Mouse (Mus musculus): ENCODE results near the gene Tcte1. TPM values are rescaled to one million over a fixed set of nuclear protein-coding genes. Genes with fewer than 3 reads are reported as not detected.

Gene Tcte1
- polyA plus RNA-seq (2015; fragmentation: Illumina TruSeq; extraction: RNeasy Lipid Tissue Mini Kit (QIAGEN cat#74804); ENCODE audit: low read depth, low replicate concordance): 1.3 TPM

GRCm38 (mm10) chr17:45523263-45523662, at the start of gene Tcte1:
Gene Tcte1, plus strand, starts transcription at chr17:45523434.

DNA sequence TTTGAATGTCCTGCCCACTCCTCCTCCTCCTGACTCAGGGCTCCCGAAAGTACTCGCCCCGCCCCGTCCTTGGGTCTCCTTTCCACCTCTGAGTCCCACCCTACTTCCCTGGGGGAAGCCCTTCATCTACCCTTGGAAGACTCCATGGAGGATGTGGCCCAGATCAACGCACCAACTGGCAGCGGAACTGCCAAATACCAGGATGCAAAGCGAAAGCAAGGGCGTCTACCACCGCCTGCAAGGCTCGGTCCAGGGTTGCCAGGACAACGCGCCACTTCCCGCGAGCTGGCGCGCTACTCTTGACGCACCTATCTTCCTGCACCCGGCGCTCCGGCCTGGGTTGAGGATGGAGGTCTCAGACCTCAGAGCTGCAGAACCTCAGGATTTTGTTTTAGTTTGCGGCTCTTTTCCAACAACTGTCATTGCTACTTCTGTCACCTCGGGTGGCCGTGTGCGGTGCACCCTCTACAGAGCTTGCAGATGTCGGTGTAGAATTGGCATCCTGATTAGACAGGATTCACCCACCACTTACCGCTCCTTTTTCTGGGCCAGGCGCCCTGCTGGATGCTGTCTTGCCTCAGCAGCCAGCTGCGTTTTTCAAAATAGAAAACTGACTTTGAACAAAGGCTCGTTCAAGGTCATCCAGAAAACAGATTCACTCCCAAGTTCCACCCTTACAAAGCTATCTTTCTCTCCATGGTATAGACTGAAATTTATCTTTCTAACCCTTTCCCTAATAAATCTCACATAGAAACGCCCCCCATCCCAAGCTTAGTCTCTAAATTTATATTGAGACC, 48.4 kb upstream of the Tcte1 start, which contains the start of gene Spats1:
TSS of gene Spats1 (minus strand) at position 747 of the 797 bp plus-strand sequence.

DNA sequence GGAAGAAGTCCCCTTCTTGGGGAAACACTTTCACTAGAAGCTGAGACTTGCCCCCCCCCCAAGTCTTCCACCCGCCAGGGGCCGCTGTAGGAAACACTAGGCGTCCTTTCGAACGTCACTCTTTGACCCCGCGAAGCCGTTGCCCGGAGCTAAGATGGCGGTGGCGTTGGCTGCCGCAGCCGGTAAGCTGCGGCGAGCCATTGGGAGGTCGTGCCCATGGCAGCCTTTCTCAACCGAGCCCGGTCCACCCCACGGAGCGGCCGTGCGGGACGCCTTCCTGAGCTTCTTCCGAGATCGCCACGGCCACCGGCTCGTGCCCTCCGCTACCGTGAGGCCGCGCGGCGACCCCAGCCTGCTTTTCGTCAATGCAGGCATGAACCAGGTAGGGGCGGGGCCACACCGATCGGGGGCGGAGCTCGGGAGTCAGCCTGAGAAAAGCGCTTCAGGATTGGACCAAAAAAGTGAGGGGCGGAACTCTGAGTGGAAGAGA, 16.5 kb upstream of the Tcte1 start, which contains the start of gene Aars2:
TSS of gene Aars2 (plus strand) at position 142 of the 490 bp plus-strand sequence.

DNA sequence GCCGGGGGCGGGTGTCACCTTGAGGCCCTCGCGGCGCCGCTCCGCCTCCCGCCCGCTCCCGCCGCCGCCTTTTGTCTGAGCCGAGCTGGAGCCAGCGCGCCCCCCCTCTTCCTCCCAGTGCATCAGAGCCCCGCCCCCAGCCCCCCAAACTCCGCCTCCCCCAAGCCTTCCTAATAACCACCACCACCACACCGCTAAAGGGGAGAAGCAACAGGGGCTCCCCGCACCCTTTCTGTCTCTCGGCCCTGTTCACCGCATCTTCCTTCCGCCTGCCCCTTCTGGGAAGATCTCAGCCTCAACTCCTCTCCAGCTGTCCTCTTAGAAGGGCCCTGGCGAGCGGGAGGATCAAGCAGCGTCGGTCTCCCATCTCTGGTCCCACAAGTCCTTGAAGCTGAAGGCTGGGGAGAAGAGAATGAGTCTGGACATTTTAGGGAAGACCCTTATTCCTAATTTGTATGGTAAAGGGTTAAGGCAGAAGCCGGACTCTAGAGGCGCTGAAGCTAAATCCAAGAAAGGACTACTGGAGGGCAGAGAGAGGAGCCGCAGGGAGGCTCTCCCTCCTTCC, 26.5 kb downstream of the Tcte1 start, which contains the start of gene Tmem151b:
TSS of gene Tmem151b (minus strand) at position 61 of the 565 bp plus-strand sequence.

DNA sequence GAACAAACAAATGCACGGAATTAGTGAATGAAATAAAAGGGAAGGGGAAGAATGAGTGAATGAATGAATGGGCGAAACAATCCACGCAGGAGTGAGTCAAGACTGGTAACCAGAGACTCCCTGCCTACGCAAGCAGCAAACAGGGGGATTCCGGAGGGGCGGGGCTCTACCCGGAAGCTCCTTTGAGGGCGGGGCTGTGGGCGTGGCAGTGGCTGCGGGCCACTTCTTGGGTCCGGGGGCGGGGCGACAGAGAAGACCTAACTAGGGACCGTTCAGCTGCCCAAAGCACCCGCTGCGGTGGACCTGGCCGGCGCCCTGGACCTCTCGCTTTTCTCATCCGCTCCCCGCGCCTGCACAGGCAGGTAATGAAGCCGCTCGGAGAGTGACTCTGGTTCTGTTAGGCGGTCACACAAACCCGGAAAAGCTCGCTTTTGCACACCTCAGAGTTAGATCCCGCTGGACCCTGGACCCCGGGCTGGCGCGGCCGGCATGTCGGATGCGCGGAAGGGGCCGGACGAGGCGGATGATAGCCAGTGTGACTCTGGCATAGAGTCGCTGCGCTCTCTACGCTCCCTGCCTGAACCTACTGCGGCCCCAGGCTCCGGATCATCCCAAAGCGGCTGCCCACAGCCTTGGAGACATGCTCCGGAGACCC, 32.3 kb downstream of the Tcte1 start, which contains the start of gene Nfkbie:
TSS of gene Nfkbie (plus strand) at position 252 of the 655 bp plus-strand sequence.

DNA sequence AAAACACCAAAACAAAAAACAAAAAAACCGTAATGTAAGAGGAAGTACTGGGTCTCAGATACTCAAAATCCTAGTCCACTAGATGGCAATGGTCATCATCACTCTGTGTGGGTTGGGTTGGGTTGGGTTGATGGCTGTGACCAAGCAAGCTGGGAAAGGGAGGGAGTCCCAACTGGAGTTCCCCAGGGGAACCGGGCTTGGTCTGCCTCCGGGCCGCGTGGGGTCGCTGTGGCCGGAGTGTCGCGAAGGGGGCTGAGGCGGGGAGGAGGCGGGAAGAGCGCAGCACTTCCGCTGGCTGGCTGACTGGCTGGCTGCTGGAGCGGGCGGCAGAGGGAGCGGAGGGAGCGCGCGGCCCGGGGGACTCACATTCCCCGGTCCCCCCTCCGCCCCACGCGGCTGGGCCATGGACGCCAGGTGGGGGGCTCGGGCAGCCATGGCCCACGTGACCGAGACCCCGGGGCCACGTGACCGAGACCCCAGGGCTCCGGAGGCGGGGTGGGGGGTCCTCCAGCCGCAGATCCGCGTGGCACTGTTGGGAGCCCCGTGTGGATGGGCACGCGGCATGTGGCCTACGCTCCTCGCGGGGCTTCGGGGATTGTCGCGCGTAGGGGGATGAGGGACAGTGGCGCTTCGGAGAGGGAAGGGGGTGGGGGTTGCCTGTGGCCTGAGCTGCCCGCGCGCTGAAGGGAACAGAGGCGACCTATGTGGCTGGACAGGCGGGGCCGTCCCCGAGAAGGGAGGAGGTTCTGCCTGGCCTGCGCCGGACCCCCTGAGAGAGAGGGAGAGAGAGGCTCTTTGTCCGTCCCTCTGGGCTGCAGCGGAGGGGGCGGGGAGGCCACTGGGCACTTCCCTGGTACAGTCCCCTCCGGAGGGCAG, 40.7 kb downstream of the Tcte1 start, which contains the start of gene Slc35b2:
TSS of gene Slc35b2 (plus strand) at position 220 of the 876 bp plus-strand sequence.

GRCm38 (mm10) chr17:45573087-45573779, 50.0 kb downstream of the Tcte1 start, which contains the start of gene Hsp90ab1:
Gene Hsp90ab1, minus strand, starts transcription at chr17:45573271.

Other genes starting within 250 kb of the Tcte1 start
- 48.2 TPM for gene Cdc5l, start 89.7 kb upstream of the Tcte1 start, polyA plus RNA-seq (2015; fragmentation: Illumina TruSeq; extraction: RNeasy Lipid Tissue Mini Kit (QIAGEN cat#74804); ENCODE audit: low read depth, low replicate concordance)
- 3.8 TPM for gene Spats1, start 48.0 kb upstream of the Tcte1 start, polyA plus RNA-seq (2015; fragmentation: Illumina TruSeq; extraction: RNeasy Lipid Tissue Mini Kit (QIAGEN cat#74804); ENCODE audit: low read depth, low replicate concordance)
- 18.7 TPM for gene Aars2, start 16.6 kb upstream of the Tcte1 start, polyA plus RNA-seq (2015; fragmentation: Illumina TruSeq; extraction: RNeasy Lipid Tissue Mini Kit (QIAGEN cat#74804); ENCODE audit: low read depth, low replicate concordance)
- gene Tmem151b, start 26.2 kb downstream of the Tcte1 start, polyA plus RNA-seq (2015; fragmentation: Illumina TruSeq; extraction: RNeasy Lipid Tissue Mini Kit (QIAGEN cat#74804); ENCODE audit: low read depth, low replicate concordance): 63.3 TPM
- gene Nfkbie, start 32.3 kb downstream of the Tcte1 start, polyA plus RNA-seq (2015; fragmentation: Illumina TruSeq; extraction: RNeasy Lipid Tissue Mini Kit (QIAGEN cat#74804); ENCODE audit: low read depth, low replicate concordance): 2.3 TPM
- 43.5 TPM for gene Slc35b2, start 40.4 kb downstream of the Tcte1 start, polyA plus RNA-seq (2015; fragmentation: Illumina TruSeq; extraction: RNeasy Lipid Tissue Mini Kit (QIAGEN cat#74804); ENCODE audit: low read depth, low replicate concordance)
- gene Hsp90ab1, start 49.8 kb downstream of the Tcte1 start, polyA plus RNA-seq (2015; fragmentation: Illumina TruSeq; extraction: RNeasy Lipid Tissue Mini Kit (QIAGEN cat#74804); ENCODE audit: low read depth, low replicate concordance): 1,536 TPM
- gene Slc29a1, start 76.2 kb downstream of the Tcte1 start, polyA plus RNA-seq (2015; fragmentation: Illumina TruSeq; extraction: RNeasy Lipid Tissue Mini Kit (QIAGEN cat#74804); ENCODE audit: low read depth, low replicate concordance): 33.4 TPM
- gene Mymx, start 78.7 kb downstream of the Tcte1 start, polyA plus RNA-seq (2015; fragmentation: Illumina TruSeq; extraction: RNeasy Lipid Tissue Mini Kit (QIAGEN cat#74804); ENCODE audit: low read depth, low replicate concordance): not detected
- gene Capn11, start 135.9 kb downstream of the Tcte1 start, polyA plus RNA-seq (2015; fragmentation: Illumina TruSeq; extraction: RNeasy Lipid Tissue Mini Kit (QIAGEN cat#74804); ENCODE audit: low read depth, low replicate concordance): 0.16 TPM
- gene Mrpl14, start 162.9 kb downstream of the Tcte1 start, polyA plus RNA-seq (2015; fragmentation: Illumina TruSeq; extraction: RNeasy Lipid Tissue Mini Kit (QIAGEN cat#74804); ENCODE audit: low read depth, low replicate concordance): 75.3 TPM
- gene Tmem63b, start 163.5 kb downstream of the Tcte1 start, polyA plus RNA-seq (2015; fragmentation: Illumina TruSeq; extraction: RNeasy Lipid Tissue Mini Kit (QIAGEN cat#74804); ENCODE audit: low read depth, low replicate concordance): 110 TPM
- not detected for gene 1600014C23Rik, start 210.4 kb downstream of the Tcte1 start, polyA plus RNA-seq (2015; fragmentation: Illumina TruSeq; extraction: RNeasy Lipid Tissue Mini Kit (QIAGEN cat#74804); ENCODE audit: low read depth, low replicate concordance)